Mouse (Mus musculus): Measurements from ENCODE around the gene Gm2001. TPM values are rescaled to one million over a fixed set of nuclear protein-coding genes. Genes with fewer than 3 reads are reported as not detected.

The Gm2001 gene
- not detected for polyA plus RNA-seq (2014; fragmentation: Illumina TruSeq; extraction: RNeasy Lipid Tissue Mini Kit (QIAGEN cat#74804); ENCODE audit: insufficient read depth, low read depth, low replicate concordance)

DNA sequence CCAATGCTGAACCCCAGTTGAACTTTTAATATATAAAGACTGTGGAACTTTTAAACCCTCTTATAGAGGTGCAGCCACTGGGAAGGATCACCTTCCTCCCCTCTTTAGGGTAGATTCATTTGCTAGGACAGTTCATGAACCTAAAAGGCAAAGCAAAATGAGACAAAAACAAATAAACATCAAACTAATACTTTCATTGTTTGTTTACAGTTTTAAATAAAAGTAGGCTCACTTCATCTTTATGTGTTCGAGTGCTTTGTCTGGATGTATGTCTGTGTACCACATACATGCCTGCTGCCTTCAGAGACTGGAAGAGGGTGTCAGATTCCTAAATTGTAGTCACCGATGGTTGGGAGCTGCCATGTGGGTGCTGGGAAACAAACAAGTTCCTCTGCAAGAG, at the start of gene Gm2001:
Gene Gm2001 (minus strand): TSS at position 101 of the 400 bp plus-strand sequence.

DNA sequence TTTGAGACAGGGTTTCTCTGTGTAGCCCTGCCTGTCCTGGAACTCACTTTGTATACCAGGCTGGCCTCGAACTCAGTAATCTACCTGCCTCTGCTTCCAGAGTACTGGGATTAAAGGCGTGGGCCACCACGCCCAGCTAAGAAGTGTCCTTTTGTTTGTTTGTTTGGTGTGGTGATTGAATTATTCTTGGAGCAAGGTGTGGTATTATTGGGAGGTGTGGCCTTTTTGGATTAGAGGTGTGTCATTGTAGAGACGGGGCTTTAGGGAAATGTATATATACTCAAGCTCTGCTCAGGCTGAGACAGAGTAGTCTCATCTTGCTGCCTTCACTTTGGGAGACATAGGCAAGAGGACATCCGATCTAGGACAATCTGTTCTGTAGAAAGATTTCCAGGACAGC, 31.6 kb upstream of the Gm2001 start, which contains the start of gene Gm2016:
Gene Gm2016 (plus strand): TSS at position 301 of the 400 bp plus-strand sequence.

GRCm38 (mm10) chr12:87816277-87816676, 25.9 kb downstream of the Gm2001 start, which contains the start of gene BB287469:
Gene BB287469 (plus strand): TSS chr12:87816577.

DNA sequence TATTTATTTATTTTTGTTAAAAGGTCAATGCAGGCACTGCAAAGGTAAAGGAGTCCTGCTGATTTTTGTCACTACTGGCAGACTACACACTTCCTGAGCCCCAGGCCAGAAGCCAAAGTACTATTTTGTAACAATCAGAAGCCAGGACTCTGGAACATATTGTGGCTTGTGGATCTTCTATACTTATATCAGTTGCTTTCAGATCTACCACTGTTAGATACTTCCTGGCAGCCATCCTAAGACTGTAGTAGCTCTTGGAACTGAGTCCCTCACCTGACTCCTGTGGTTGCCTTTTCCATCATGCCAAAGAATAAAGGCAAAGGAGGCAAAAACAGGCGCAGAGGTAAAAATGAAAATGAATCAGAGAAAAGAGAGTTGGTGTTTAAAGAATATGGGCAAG, 46.9 kb downstream of the Gm2001 start, which contains the start of gene Gm21936:
Gene Gm21936 (plus strand): TSS at position 301 of the 400 bp plus-strand sequence.

Other genes starting within 250 kb of the Gm2001 start
- gene Oog1, start 239.7 kb downstream of the Gm2001 start, polyA plus RNA-seq (2014; fragmentation: Illumina TruSeq; extraction: RNeasy Lipid Tissue Mini Kit (QIAGEN cat#74804); ENCODE audit: insufficient read depth, low read depth, low replicate concordance), result not detected
- gene Gm4027, start 223.5 kb downstream of the Gm2001 start, polyA plus RNA-seq (2014; fragmentation: Illumina TruSeq; extraction: RNeasy Lipid Tissue Mini Kit (QIAGEN cat#74804); ENCODE audit: insufficient read depth, low read depth, low replicate concordance), result not detected
- not detected for gene Gm16381, start 197.7 kb downstream of the Gm2001 start, polyA plus RNA-seq (2014; fragmentation: Illumina TruSeq; extraction: RNeasy Lipid Tissue Mini Kit (QIAGEN cat#74804); ENCODE audit: insufficient read depth, low read depth, low replicate concordance)
- gene Gm21319, start 66.6 kb downstream of the Gm2001 start, polyA plus RNA-seq (2014; fragmentation: Illumina TruSeq; extraction: RNeasy Lipid Tissue Mini Kit (QIAGEN cat#74804); ENCODE audit: insufficient read depth, low read depth, low replicate concordance), result not detected
- gene Gm21936, start 46.8 kb downstream of the Gm2001 start, polyA plus RNA-seq (2014; fragmentation: Illumina TruSeq; extraction: RNeasy Lipid Tissue Mini Kit (QIAGEN cat#74804); ENCODE audit: insufficient read depth, low read depth, low replicate concordance), result not detected
- gene BB287469, start 25.8 kb downstream of the Gm2001 start, polyA plus RNA-seq (2014; fragmentation: Illumina TruSeq; extraction: RNeasy Lipid Tissue Mini Kit (QIAGEN cat#74804); ENCODE audit: insufficient read depth, low read depth, low replicate concordance), result not detected
- not detected for gene Gm2016, start 31.7 kb upstream of the Gm2001 start, polyA plus RNA-seq (2014; fragmentation: Illumina TruSeq; extraction: RNeasy Lipid Tissue Mini Kit (QIAGEN cat#74804); ENCODE audit: insufficient read depth, low read depth, low replicate concordance)
- gene Gm2022, start 53.0 kb upstream of the Gm2001 start, polyA plus RNA-seq (2014; fragmentation: Illumina TruSeq; extraction: RNeasy Lipid Tissue Mini Kit (QIAGEN cat#74804); ENCODE audit: insufficient read depth, low read depth, low replicate concordance), result not detected
- not detected for gene Gm2035, start 77.5 kb upstream of the Gm2001 start, polyA plus RNA-seq (2014; fragmentation: Illumina TruSeq; extraction: RNeasy Lipid Tissue Mini Kit (QIAGEN cat#74804); ENCODE audit: insufficient read depth, low read depth, low replicate concordance)
- gene Gm2042, start 111.7 kb upstream of the Gm2001 start, polyA plus RNA-seq (2014; fragmentation: Illumina TruSeq; extraction: RNeasy Lipid Tissue Mini Kit (QIAGEN cat#74804); ENCODE audit: insufficient read depth, low read depth, low replicate concordance), result not detected
- gene Gm2075, start 169.5 kb upstream of the Gm2001 start, polyA plus RNA-seq (2014; fragmentation: Illumina TruSeq; extraction: RNeasy Lipid Tissue Mini Kit (QIAGEN cat#74804); ENCODE audit: insufficient read depth, low read depth, low replicate concordance), result not detected
- gene Gm6803, start 176.4 kb upstream of the Gm2001 start, polyA plus RNA-seq (2014; fragmentation: Illumina TruSeq; extraction: RNeasy Lipid Tissue Mini Kit (QIAGEN cat#74804); ENCODE audit: insufficient read depth, low read depth, low replicate concordance), result not detected
- not detected for gene Gm2056, start 184.7 kb upstream of the Gm2001 start, polyA plus RNA-seq (2014; fragmentation: Illumina TruSeq; extraction: RNeasy Lipid Tissue Mini Kit (QIAGEN cat#74804); ENCODE audit: insufficient read depth, low read depth, low replicate concordance)
- gene Gm16368, start 241.4 kb upstream of the Gm2001 start, polyA plus RNA-seq (2014; fragmentation: Illumina TruSeq; extraction: RNeasy Lipid Tissue Mini Kit (QIAGEN cat#74804); ENCODE audit: insufficient read depth, low read depth, low replicate concordance), result not detected